Mouse (Mus musculus): ENCODE data around the gene Zfp112. TPM values are rescaled to one million over a fixed set of nuclear protein-coding genes. Genes with fewer than 3 reads are reported as not detected.
"Not testable (repeated sequence)": the region's sequence is repeated elsewhere in the genome, so short reads cannot be mapped to it uniquely, and the experiment has no call there.

Zfp112 gene
- 6.5 TPM in 2 replicates for polyA plus RNA-seq (2014; fragmentation: Nextera tagmentation; extraction: Ambion mirVana)

DNA sequence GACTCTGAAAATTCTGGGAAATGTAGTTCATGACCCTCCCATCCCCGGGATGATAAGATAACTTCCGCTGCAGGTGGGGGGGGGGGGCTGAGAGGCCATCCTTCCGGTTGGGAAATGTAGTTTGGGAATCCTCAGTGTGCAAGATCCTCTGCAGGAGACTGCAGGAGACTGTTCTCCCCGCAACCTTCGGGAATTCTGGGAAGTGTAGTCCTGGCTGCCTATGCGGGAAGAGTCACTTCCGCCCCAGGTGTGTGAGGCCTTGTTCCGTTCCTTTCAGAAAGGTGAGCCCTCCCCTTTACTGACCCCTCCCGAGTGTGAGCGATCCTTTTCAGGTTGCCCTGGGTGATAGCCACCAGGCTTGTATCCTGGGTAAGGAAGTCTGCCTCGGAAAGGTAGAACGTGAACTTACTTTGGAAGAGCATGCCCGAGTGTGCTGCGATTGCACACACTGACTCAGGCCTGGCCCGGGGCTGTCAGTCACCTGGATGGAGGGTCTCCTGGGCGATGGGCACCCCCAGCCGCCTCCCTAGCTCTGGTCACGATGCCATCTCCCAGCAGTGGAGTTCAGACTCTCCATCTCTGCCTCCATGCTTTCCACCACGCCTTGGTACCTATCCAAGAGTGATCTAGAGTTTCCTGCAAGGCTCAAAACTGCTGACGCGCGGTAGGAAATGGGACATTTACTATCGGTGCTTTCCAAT is at the start of gene Zfp112:
Gene Zfp112, plus strand, starts transcription at position 159 of the 701 bp plus-strand sequence.
- peak; percentile 97 for ATAC-seq
- Histone ChIP-seq H3K27me3 (replicated peaks; ENCODE audit: control insufficient read depth, insufficient read depth, low read length) (no peaks in the 10 kb centered on the region), H3K4me1 (ENCODE audit: control insufficient read depth, insufficient read depth, low read length) (peaks cover 7% of the 10 kb centered on the region; the same call in 1 of the 2 replicates), H3K36me3 (ENCODE audit: control insufficient read depth, insufficient read depth, low read length) (peaks cover 19% of the 10 kb centered on the region), H3K9ac (ENCODE audit: low read length) (peak within 1 kb of the TSS; percentile 82), H3K4me2 (ENCODE audit: low read length) (peak within 1 kb of the TSS; percentile 88), H3K9me3 (replicated peaks; ENCODE audit: control insufficient read depth, low read length) (peaks cover 23% of the 10 kb centered on the region), H3K4me3 (ENCODE audit: low read depth, low read length) (peak within 1 kb of the TSS; percentile 62), H3K27ac (ENCODE audit: low read depth, low read length) (peak within 1 kb of the TSS; percentile 52)
- WGBS = under 1% methylated on average over 23 of the region's 23 CpGs
- peak; percentile 98 for DNase-seq (ENCODE audit: low spot score)

DNA sequence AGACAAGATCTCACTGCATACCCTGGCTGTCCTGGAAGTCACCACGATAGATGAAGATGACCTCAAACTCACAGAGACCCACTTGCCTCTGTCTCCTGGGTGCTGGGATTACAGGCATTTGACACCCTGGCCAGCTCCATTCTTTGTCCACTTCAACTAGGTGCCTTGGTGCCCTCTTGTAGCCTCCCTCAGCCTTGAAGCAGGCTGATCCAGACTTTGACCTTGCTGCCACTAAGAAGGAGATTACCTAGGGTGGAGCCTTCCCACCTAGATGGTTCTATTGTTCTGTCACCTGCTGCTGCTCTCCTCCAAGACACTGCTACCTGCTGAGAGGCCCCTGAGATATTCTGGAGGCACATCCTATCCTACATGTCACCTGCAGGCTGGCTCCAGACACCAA is 37.7 kb upstream of the Zfp112 start:
- H3K4me2 ChIP-seq (ENCODE audit: low read length); H3K36me3 ChIP-seq (ENCODE audit: control insufficient read depth, insufficient read depth, low read length); H3K4me1 ChIP-seq (ENCODE audit: control insufficient read depth, insufficient read depth, low read length); H3K9me3 ChIP-seq (replicated peaks; ENCODE audit: control insufficient read depth, low read length); H3K9ac ChIP-seq (ENCODE audit: low read length); H3K27ac ChIP-seq (ENCODE audit: low read depth, low read length); H3K4me3 ChIP-seq (ENCODE audit: low read depth, low read length); DNase-seq (ENCODE audit: low spot score); ATAC-seq; H3K27me3 ChIP-seq (replicated peaks; ENCODE audit: control insufficient read depth, insufficient read depth, low read length): not testable (repeated sequence)
- WGBS = 56% methylated on average over 1 of the region's 1 CpGs

DNA sequence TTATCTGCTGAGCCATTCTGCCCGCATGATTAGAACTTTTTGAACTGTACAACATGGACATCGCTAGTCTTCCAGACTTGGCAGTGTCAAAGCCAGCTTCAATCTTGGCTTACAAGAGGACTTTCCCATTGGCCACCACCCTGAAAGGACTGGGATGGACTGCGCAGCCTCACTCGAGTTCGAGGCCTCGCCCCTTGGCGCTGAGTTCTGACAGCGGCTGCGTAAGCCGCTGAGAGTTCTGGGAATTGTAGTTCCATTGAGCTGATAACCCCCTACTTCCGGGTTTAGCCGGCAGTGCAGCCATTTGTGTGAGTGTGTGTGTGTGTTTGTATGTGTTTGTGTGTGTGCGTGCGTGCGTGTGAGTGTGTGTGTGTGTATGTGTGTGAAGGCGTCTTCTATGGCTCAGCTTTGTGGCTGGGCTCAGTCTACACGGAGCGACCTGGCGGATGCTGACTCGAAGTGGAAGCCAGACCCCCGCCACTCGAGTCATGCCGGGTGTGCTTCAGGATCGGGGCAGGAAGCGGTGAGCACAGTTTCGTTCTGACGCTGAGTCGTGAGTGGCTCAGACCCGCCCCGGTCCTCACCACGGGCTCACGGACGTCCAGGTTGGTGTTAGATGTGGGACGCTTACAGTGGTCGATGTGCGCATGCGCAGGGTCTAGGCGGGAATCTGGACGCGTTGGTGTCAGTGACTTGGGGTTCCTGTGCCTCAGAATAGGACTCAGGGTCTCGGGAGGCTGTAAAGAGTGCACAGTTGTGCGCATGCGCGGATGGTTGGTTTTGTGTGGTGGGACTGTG is 30.3 kb upstream of the Zfp112 start, which contains the start of gene Zfp180:
Gene Zfp180, plus strand, starts transcription at position 291 of the 798 bp plus-strand sequence.
- DNase-seq (ENCODE audit: low spot score) (peak; percentile 100), ATAC-seq (peak; percentile 98)
- Histone ChIP-seq H3K27ac (ENCODE audit: low read depth, low read length) (peak within 1 kb of the TSS; percentile 73; the same call in 1 of the 2 replicates), H3K4me3 (ENCODE audit: low read depth, low read length) (peak within 1 kb of the TSS; percentile 53), H3K36me3 (ENCODE audit: control insufficient read depth, insufficient read depth, low read length) (peaks cover 13% of the 10 kb centered on the region), H3K4me1 (ENCODE audit: control insufficient read depth, insufficient read depth, low read length) (peaks cover 10% of the 10 kb centered on the region), H3K9me3 (replicated peaks; ENCODE audit: control insufficient read depth, low read length) (peaks cover 2% of the 10 kb centered on the region; the same call in 1 of the 2 replicates), H3K4me2 (ENCODE audit: low read length) (peak within 1 kb of the TSS; percentile 78), H3K9ac (ENCODE audit: low read length) (peak within 1 kb of the TSS; percentile 76), H3K27me3 (replicated peaks; ENCODE audit: control insufficient read depth, insufficient read depth, low read length) (no peaks in the 10 kb centered on the region)
- 21% methylated on average over 44 of the region's 44 CpGs for WGBS

DNA sequence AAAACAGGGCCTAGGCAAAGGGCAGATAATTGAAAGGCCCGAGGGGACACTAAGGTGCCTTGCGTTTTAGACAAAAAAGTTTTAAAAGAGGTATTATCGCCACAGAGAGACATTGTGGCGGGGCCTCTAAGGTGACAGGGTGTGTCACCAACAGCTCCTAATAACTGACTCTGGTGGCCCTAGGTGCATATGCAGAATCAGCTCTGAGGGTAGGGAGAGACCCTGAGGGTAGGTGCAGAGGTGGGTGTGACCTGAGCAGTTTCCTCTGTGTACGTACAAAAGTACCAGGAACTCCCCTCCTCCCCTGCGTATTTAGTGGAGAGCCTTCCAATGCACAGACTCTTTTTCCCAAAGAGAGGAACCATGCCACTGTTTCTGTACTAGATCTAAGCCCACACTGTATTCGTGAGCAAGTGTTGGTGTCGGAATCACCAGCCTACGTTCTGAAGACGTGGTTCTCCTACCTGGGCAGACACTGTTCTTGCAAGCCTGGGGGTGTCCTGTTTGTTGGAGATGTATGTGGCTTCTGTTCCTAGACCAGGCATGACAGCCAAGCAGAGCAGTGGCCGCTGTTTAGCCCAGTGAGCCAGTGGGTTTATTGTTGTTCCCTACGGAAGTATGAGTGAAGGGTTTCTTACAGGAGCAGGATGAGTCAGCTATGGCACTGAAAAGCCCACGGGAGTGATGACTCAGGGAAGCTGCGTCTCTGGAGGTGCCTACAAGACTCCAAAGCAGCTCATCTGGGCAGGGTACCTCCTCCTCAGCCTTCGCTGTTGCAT is 29.5 kb upstream of the Zfp112 start:
- H3K4me2 ChIP-seq (ENCODE audit: low read length) = peak overlapping the region; percentile 78
- WGBS = 54% methylated on average over 15 of the region's 15 CpGs
- ATAC-seq = peak; percentile 14

DNA sequence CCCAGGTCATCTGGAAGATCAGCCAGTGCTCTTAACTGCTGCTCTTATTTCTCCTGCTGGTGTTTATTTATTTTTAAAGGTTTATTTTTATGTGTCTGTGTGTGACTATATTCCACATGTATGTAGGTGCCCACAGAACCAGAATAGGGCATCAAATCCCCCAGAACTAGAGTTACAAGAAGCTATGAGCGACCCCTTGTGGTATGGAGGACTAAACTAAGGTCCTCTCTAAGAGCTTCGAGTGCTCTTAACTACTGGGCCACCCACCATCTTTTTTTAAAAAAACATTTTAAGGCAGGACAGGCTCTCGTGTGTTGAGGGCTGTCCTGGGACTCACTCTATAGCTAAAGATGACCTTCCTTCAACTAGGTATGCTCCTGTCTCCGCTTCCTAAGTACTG is 25.2 kb upstream of the Zfp112 start:
- no peak overlapping the region for H3K4me3 ChIP-seq (ENCODE audit: low read depth, low read length)
- DNase-seq (ENCODE audit: low spot score) (no peak), ATAC-seq (no peak)
- H3K9me3 ChIP-seq (replicated peaks; ENCODE audit: control insufficient read depth, low read length) = peaks cover 6% of the 10 kb centered on the region; the same call in 1 of the 2 replicates
- no peak overlapping the region for H3K4me2 ChIP-seq (ENCODE audit: low read length)
- peaks cover 27% of the 10 kb centered on the region for H3K36me3 ChIP-seq (ENCODE audit: control insufficient read depth, insufficient read depth, low read length)
- 95% methylated on average over 4 of the region's 4 CpGs for WGBS
- no peak overlapping the region for H3K9ac ChIP-seq (ENCODE audit: low read length)
- no peak overlapping the region for H3K27ac ChIP-seq (ENCODE audit: low read depth, low read length)
- H3K27me3 ChIP-seq (replicated peaks; ENCODE audit: control insufficient read depth, insufficient read depth, low read length) = no peaks in the 10 kb centered on the region
- peaks cover 10% of the 10 kb centered on the region for H3K4me1 ChIP-seq (ENCODE audit: control insufficient read depth, insufficient read depth, low read length)

More for the DNA sequence above, 29.5 kb upstream of the Zfp112 start:
- Histone ChIP-seq H3K27me3 (replicated peaks; ENCODE audit: control insufficient read depth, insufficient read depth, low read length) (no peaks in the 10 kb centered on the region), H3K27ac (ENCODE audit: low read depth, low read length) (peak overlapping the region; percentile 73; the same call in 1 of the 2 replicates), H3K36me3 (ENCODE audit: control insufficient read depth, insufficient read depth, low read length) (peaks cover 21% of the 10 kb centered on the region), H3K4me1 (ENCODE audit: control insufficient read depth, insufficient read depth, low read length) (peaks cover 10% of the 10 kb centered on the region), H3K4me3 (ENCODE audit: low read depth, low read length) (peak overlapping the region; percentile 53), H3K9ac (ENCODE audit: low read length) (peak overlapping the region; percentile 76), H3K9me3 (replicated peaks; ENCODE audit: control insufficient read depth, low read length) (peaks cover 6% of the 10 kb centered on the region; the same call in 1 of the 2 replicates)
- DNase-seq (ENCODE audit: low spot score) = no peak

DNA sequence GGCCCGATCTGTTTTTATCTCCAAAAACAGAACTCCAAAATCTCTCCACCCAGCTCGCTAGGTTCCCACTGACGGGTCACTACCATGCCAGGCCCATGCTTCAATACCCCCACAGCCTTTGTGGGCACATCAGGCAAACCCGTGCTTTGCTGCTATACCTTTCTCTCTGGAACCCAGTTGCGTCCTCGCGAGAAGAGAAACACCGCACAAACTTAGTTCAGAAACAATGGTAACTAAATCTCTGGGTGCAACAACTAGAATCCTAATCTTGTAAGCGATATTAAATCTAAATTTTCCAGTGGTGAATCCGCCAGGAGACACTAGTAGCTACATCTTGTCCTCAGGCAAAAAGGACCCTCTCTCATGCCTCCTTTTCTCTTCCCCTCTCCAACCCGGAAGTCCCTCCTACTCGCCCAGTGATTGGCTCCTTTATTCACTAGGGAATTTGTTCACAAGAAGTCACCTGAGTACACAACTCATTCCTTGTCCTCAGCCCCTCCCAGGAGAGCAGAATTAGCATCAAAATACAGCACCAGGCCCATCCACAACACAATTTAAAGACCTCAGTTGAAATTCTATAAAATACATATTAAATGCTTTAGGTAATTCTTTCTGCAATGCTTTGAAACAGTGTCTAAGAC is 24.5 kb upstream of the Zfp112 start:
- no peak overlapping the region for H3K4me3 ChIP-seq (ENCODE audit: low read depth, low read length)
- H3K27ac ChIP-seq (ENCODE audit: low read depth, low read length) = no peak overlapping the region
- H3K4me1 ChIP-seq (ENCODE audit: control insufficient read depth, insufficient read depth, low read length) = peaks cover 7% of the 10 kb centered on the region
- H3K9me3 ChIP-seq (replicated peaks; ENCODE audit: control insufficient read depth, low read length) = peaks cover 6% of the 10 kb centered on the region; the same call in 1 of the 2 replicates
- H3K27me3 ChIP-seq (replicated peaks; ENCODE audit: control insufficient read depth, insufficient read depth, low read length) = no peaks in the 10 kb centered on the region
- no peak overlapping the region for H3K9ac ChIP-seq (ENCODE audit: low read length)
- H3K36me3 ChIP-seq (ENCODE audit: control insufficient read depth, insufficient read depth, low read length) = peaks cover 27% of the 10 kb centered on the region
- H3K4me2 ChIP-seq (ENCODE audit: low read length) = no peak overlapping the region
- ATAC-seq (no peak), DNase-seq (ENCODE audit: low spot score) (no peak)
- 97% methylated on average over 12 of the region's 12 CpGs for WGBS

DNA sequence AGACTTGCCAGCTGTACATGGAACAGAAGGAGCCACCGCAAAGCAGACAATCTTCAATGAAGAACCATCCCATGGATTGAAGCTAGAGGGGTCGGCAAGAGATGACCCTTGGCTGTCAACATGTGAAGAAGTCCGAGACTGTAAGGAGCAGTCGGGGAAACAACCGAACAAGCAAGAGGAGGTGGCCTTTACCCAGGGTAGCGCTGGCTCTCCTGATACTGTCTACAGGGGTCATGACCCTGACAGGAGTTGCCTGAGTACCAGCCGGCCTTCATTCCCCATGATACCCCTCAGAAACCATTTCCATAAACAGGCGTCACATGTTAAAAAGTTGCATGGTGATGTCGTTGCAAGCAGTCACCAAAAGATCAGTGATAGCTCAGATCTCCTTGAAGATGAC is 7.7 kb upstream of the Zfp112 start:
- Histone ChIP-seq H3K27me3 (replicated peaks; ENCODE audit: control insufficient read depth, insufficient read depth, low read length) (no peaks in the 10 kb centered on the region), H3K4me3 (ENCODE audit: low read depth, low read length) (no peak overlapping the region), H3K4me1 (ENCODE audit: control insufficient read depth, insufficient read depth, low read length) (no peaks in the 10 kb centered on the region), H3K36me3 (ENCODE audit: control insufficient read depth, insufficient read depth, low read length) (peaks cover 98% of the 10 kb centered on the region), H3K9me3 (replicated peaks; ENCODE audit: control insufficient read depth, low read length) (peaks cover 88% of the 10 kb centered on the region), H3K4me2 (ENCODE audit: low read length) (no peak overlapping the region), H3K27ac (ENCODE audit: low read depth, low read length) (no peak overlapping the region), H3K9ac (ENCODE audit: low read length) (no peak overlapping the region)
- no peak for ATAC-seq
- no peak for DNase-seq (ENCODE audit: low spot score)
- 93% methylated on average over 9 of the region's 9 CpGs for WGBS

DNA sequence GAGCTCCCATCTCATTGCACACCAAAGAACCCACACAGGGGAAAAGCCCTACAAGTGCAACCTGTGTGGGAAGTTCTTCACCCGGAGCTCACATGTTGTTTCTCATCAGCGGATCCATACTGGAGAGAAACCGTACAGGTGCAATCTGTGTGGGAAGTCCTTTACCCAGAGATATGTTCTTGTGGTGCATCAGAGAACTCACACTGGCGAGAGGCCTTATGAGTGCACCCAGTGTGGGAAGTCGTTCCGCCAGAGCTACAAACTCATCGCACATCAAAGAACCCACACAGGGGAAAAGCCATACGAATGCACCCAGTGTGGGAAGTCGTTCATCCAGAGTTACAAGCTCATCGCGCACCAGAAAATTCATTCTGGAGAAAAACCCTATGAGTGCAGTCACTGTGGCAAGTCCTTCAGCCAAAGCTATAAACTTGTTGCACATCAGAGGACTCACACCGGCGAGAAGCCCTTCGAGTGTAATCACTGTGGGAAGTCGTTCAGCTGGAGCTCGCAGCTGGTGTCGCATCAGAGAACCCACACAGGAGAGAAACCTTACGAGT is 6.9 kb upstream of the Zfp112 start:
- 96% methylated on average over 18 of the region's 18 CpGs for WGBS
- DNase-seq (ENCODE audit: low spot score) (no peak), ATAC-seq (no peak)
- H3K27me3 ChIP-seq (replicated peaks; ENCODE audit: control insufficient read depth, insufficient read depth, low read length) = no peaks in the 10 kb centered on the region
- H3K4me3 ChIP-seq (ENCODE audit: low read depth, low read length) = no peak overlapping the region
- peaks cover 91% of the 10 kb centered on the region for H3K9me3 ChIP-seq (replicated peaks; ENCODE audit: control insufficient read depth, low read length)
- no peak overlapping the region for H3K4me2 ChIP-seq (ENCODE audit: low read length)
- no peaks in the 10 kb centered on the region for H3K4me1 ChIP-seq (ENCODE audit: control insufficient read depth, insufficient read depth, low read length)
- H3K27ac ChIP-seq (ENCODE audit: low read depth, low read length) = no peak overlapping the region
- peaks cover 90% of the 10 kb centered on the region for H3K36me3 ChIP-seq (ENCODE audit: control insufficient read depth, insufficient read depth, low read length)
- H3K9ac ChIP-seq (ENCODE audit: low read length) = no peak overlapping the region
